Mouse (Mus musculus) megakaryocyte, embryonic 14.5 days (primary cell): ENCODE measurements around the gene Aifm1.

Experiments used
- FLI1 ChIP-seq: IDR thresholded peaks from 2 replicates; pipeline ENCODE4 v1.6.1; 2012; ENCODE audit warnings: low read length, inconsistent platforms, mixed read lengths
- GATA1 ChIP-seq: IDR thresholded peaks from 3 replicates; pipeline ENCODE4 v1.6.1; 2012; ENCODE audit warnings: mixed read lengths, low read length, inconsistent platforms, borderline replicate concordance

GRCm38 (mm10) chrX:48425280-48425679, 88.1 kb downstream of the Aifm1 start:
- TF ChIP-seq GATA1 (no peak), FLI1 (no peak)
